Mouse (Mus musculus): ENCODE data around the gene Slc39a1.

The Slc39a1 gene

GRCm38 (mm10) chr3:90247960-90248745, at the start of gene Slc39a1:
Gene Slc39a1, plus strand, starts transcription at chr3:90248172.
- DNase-seq (ENCODE audit: low spot score in 2 of 2), result peak; percentile 96 to 98

- DNase-seq (ENCODE audit: low spot score in 2 of 2), result no peak
These were observed 45.1 kb upstream of the Slc39a1 start for GRCm38 (mm10) chr3:90202884-90203283.

- DNase-seq (ENCODE audit: low spot score in 2 of 2), result no peak
These were observed 44.4 kb upstream of the Slc39a1 start for GRCm38 (mm10) chr3:90203619-90204018.

DNA sequence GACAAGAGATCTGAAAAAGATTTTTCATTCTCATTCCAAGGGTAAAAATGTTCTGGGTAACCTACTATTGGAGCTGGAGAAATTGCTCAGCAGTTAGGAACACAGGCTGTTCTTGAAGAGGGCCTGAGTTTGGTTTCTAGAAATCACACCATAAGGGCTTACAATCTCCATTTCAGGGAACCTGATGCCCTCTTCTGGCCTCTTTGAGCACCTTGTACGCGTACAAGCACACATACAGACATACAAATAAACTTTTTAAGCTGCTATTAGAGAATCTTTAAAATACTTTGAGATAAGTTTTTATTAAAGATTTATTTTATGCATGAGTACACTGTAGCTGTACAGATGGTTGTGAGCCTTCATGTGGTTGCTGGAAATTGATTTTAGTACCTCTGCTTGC, 43.4 kb upstream of the Slc39a1 start:
- no peak for DNase-seq (ENCODE audit: low spot score in 2 of 2)

DNA sequence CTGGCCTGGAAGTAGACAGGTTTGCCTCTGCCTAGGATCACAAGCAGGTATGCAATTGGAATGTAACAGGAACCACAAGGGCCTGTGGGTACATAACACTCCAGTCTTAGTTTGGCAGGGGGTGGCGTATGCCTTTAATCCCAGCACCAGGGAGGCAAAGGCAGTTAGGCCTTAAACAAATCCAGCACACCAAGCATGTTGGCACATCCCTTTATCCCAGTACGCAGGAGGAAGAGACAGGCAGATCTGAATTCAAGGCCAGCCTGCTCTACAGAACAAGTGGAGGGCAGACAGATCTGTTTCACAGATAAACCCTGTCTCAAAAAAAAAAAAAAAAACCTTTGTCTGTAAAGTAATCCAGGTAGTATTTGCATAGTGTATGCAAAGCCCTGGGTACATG, 39.3 kb upstream of the Slc39a1 start:
- no peak for DNase-seq (ENCODE audit: low spot score in 2 of 2)

DNA sequence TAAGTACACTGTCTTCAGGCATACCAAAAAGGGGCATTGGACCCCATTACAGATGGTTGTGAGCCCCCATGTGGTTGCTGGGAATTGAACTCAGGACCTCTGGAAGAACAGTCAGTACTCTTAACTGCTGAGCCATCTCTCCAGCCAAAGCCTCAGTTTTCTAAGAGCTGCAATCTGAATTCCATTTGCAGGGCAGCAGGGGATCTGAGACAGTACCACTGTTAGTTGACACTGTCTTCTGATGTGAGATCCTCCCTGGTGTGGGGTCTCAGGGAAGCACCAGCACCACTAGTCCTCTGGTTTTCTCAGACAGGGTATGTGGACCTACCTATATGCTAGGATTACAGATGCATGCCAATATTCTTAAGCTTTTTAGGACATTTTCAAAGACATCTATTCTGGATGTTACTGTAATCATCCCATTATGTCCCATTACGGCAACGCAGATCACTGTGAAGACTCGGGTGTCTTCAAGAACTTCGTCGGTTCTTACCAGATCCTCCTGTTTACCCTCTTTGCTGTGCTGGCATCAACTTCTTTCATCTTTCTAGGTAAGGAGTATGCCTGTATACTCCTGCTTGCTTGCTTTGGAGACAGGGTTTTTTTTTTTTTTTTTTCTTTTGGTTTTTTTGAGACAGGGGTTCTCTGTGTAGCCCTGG, 37.9 kb upstream of the Slc39a1 start:
- no peak for DNase-seq (ENCODE audit: low spot score in 2 of 2)

DNA sequence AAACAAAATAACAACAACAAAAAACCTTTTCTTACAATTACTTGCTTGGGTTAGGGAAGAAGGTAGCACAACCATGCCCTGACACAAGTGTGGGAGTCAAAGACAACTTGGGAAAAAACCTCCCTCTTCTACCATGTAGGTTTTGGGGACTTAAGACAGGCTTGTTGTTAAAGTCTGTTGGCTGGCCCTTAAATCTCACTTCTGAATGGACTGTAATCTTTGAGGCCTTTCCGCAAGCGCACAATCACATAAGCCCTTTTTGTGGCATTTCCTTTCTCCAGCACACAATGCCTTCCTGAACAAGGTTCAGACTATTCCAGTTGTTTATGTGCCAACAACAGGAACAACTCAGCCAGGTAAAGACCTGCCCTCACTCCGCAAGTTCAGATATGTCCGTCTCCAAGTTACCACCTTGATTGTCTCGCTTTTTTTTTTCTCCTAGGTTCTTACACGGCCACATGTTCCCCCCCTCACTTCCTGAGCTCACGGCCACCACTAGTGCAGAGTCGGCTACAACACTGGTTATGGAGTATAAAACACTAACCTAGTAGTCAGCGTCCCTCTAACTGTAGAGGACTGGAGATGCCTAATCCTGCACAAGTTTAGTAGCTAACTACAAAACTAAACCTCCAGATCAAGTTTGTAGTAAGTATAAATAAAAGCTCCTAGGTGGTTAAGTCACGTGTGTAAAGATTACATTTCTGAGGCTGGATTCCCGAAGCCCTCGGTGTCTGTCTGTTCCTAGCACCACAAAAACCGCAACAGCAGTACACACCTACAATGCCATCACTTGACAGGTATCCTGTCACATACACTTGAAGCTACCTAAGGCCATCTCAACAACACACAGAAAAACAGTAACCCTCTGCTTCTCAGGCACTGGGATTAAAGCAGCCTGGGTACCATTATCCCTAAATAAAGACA, 36.2 kb upstream of the Slc39a1 start:
- DNase-seq (ENCODE audit: low spot score in 2 of 2), result no peak

DNA sequence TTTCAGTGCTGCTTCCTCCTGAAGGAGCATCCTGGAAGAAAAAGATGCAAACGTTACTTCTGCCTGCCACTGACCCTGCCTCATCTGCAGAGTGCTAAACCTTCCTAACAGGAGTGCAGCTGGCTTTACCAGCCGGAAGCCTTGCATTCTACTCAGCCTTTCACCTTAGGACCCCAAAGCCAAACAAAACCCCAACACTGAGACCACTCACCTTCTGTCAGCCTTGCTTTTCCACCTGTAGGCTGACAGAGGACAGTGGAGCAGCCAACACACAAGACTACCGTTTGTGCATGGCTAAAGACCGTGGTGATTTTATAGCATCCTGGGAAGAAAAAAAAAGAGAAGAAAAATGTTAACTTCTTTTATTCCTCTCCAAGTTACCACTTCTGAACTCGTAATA, 35.2 kb upstream of the Slc39a1 start:
- no peak for DNase-seq (ENCODE audit: low spot score in 2 of 2)

DNA sequence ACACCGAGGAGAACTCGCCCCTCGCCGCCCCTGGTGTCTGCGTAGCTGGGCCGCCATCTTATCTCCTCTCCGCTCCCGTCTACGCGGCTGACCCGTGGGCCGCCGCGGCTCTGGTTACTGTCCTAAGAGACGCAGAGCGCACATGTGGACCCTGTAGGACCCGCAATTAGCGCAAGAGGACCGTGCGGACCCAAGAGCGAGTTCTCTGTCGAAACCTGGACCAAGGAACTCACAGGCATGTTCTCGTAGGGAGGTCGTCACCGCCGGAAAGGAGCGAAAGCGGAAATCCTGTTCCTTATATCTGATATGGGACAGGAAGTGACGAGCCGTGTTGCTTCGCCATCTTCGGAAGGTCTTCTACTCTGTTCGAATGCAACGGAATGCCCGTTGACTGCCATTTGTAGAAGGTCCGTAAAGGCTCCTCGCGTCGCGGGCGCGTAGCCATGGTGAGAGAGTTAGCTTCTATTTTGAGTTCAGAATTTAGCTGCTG, 34.5 kb upstream of the Slc39a1 start, which contains the start of the genes Rps27 and Rab13:
Rps27 (minus strand) TSS at position 275 of the 490 bp plus-strand sequence.
Rab13 (plus strand) TSS at position 319 of the 490 bp plus-strand sequence.
- DNase-seq (ENCODE audit: low spot score in 2 of 2), result peak; percentile 95 to 97

DNA sequence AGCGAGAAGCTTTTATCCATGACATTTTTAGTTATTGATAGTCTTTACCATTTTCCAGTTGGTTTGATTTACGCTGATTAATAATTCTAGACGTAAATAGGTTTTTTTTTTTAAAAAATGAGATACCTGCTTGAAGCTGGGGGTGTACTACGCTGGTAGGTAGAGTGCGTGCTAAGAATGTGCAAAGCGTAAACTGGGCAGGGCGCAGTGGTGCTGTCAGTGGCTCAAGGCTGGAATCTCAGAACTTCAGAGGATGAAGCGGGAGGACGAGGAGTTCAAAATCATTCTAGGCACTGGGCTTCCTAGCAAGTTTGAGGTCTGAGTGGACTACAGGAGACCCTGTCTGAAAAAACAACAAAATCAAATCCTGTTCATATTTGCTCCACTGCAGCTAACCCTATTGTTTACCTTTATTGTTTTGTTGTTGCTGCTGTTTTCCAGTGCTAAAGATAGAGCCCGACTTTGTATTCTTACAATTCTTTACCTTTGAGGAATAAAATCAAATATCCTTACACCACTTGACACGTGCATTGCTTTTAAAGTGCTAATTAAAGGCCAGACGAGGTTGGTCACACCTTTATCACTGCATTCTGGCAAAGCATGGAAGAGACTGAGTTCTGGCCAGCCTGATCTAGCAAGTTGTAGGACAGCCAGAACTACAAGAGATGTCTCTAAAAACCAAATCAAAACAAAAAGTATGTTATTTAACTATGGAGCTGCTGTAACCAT, 33.9 kb upstream of the Slc39a1 start:
- DNase-seq (ENCODE audit: low spot score in 2 of 2), result peak; percentile 31 to 57

GRCm38 (mm10) chr3:90215825-90216380, 32.1 kb upstream of the Slc39a1 start:
- no peak for DNase-seq (ENCODE audit: low spot score in 2 of 2)

GRCm38 (mm10) chr3:90220088-90220487, 27.9 kb upstream of the Slc39a1 start:
- peak; percentile 52 to 64 for DNase-seq (ENCODE audit: low spot score in 2 of 2)

DNA sequence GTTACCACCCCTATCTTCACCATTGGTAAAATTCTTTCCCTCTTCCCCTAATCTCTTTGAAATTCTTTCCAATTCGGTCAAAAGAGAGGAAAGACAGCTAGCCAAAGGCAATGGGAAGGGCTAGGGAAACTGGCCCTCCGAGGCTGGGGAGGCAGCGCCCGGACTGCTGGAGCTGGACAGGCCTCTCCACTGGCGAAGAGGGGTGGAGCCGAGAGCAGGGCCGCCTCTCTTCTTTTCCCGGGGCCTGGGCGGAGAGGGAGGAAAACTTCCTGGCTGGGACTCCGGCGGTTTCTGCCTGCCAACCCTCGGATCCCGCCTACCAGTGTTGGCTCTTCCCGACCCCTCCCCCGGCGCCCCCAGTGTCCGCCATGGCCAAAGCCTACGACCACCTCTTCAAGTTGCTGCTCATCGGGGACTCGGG, 27.4 kb upstream of the Slc39a1 start:
- peak; percentile 70 to 71 for DNase-seq (ENCODE audit: low spot score in 2 of 2)

- no peak for DNase-seq (ENCODE audit: low spot score in 2 of 2)
These were observed 26.8 kb upstream of the Slc39a1 start for GRCm38 (mm10) chr3:90221123-90221522.

- no peak for DNase-seq (ENCODE audit: low spot score in 2 of 2)
These were observed 25.5 kb upstream of the Slc39a1 start for GRCm38 (mm10) chr3:90222455-90222854.

GRCm38 (mm10) chr3:90222941-90223340, 25.0 kb upstream of the Slc39a1 start:
- DNase-seq (ENCODE audit: low spot score in 2 of 2), result no peak

GRCm38 (mm10) chr3:90224331-90224730, 23.6 kb upstream of the Slc39a1 start:
- no peak for DNase-seq (ENCODE audit: low spot score in 2 of 2)

DNA sequence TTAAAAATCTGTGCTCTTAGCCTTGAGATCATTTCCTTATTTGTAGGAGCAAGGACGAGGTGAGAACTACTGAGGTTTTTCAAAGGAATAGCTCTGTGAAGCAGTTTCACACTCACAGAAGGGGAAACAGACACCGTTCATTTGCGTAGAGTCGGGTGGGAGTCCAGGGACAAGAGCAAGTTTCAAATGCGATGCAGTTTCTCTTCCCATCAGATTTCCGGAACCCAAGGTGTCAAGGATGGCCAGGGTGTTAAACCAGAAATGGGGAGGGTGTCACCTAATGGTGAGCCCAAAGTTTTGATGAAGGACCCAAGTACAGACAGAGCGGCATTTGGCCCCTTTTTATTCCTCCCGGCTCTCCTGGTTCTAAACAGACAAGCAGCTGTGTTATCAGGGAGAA, 16.9 kb upstream of the Slc39a1 start:
- no peak for DNase-seq (ENCODE audit: low spot score in 2 of 2)

DNA sequence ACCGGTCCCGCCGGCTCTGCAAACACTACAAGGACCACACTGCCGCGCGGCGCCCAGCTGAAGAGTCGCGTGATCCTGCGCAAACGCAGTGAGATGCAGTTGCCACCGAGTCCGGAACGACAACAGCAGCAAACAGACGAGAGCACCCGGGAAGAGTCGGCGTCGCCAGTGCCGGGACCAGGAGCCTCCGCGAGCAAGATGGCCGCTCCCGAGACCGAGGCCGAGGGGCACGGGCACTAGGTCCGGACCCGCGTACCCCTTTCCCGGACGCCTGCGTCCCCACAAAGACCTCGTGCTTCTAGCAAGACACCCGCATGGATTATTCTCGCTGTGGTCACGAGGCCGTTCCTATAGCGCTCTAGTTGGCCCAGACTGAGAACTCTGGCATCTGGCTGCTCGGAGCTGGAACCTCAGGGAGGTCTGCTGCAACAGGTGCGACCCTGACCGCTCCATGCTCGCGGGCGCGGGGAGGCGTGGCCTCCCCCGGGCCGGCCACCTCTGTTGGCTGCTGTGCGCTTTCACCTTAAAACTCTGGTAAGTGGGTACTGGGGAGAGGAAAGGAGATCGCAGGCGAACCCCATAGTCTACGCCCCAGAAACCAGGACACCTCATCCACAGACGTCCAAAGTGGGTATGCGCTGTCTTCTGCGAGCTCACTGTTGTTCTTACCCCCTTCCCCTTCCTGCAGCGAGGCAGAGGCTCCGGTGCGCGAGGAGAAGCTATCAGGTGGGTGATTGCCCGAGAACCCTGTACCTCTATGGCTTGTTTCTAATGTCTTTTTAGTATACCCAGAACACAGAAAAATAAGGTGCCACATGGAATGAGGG, 16.3 kb upstream of the Slc39a1 start, which contains the start of gene Jtb:
Jtb (plus strand) TSS at position 91 of the 827 bp plus-strand sequence.
- DNase-seq (ENCODE audit: low spot score in 2 of 2), result peak; percentile 97 to 98

GRCm38 (mm10) chr3:90241251-90241650, 6.7 kb upstream of the Slc39a1 start:
- no peak for DNase-seq (ENCODE audit: low spot score in 2 of 2)
